8 mouse cellular contexts compared by ENCODE assay signal in genomic region chr1:184734067-184734830, GRCm38 (mm10). TPM values are rescaled to one million over a fixed set of nuclear protein-coding genes. Genes with fewer than 3 reads are reported as not detected.
DNase-seq lines count a peak whose midpoint lies in the region; ATAC-seq and TF ChIP-seq lines count a peak whose summit lies in the region.

No protein-coding gene starts in this region.

- H3K4me1 ChIP-seq in cerebellum, adult 2 months (ENCODE audit: control insufficient read depth, insufficient read depth, low read length): no peaks in the 10 kb centered on the region
- H3K4me1 ChIP-seq in heart, embryonic 14.5 days (ENCODE audit: control insufficient read depth in 2 of 2, insufficient read depth in 2 of 2, low read length in 2 of 2): peaks cover 2 to 29% of the 10 kb centered on the region in 2 experiments; a peak in 3 of 4 replicates
- H3K4me1 ChIP-seq in liver, embryonic 11.5 days (replicated peaks; ENCODE audit: control insufficient read depth, insufficient read depth, low read length): peaks cover 15% of the 10 kb centered on the region
- peaks cover 6% of the 10 kb centered on the region; the same call in 1 of the 2 replicates for H3K4me1 ChIP-seq in neural tube, embryonic 11.5 days (ENCODE audit: control insufficient read depth, insufficient read depth, low read length)

- DNase-seq in cerebellum, adult 2 months: peak; percentile 6 to 32
- no peak for DNase-seq in cerebellum, adult 9-10 months
- DNase-seq in CD4-positive, CD25-positive, alpha-beta regulatory T cell, adult 2 months (ENCODE audit: low read depth, low spot score): peak; percentile 35
- peak; percentile 63 for DNase-seq in liver, embryonic 11.5 days (ENCODE audit: low spot score)
- DNase-seq in neural tube, embryonic 11.5 days (ENCODE audit: low spot score): peak; percentile 53
- no peak for DNase-seq in layer of hippocampus, adult 8-10 months (ENCODE audit: low spot score in 2 of 2)
- no peak for DNase-seq in right cerebral cortex, postnatal 36 days (ENCODE audit: low spot score in 2 of 2)

- H3K27ac ChIP-seq in cerebellum, adult 2 months (ENCODE audit: insufficient read depth, low read length): no peak overlapping the region
- no peak overlapping the region for H3K27ac ChIP-seq in heart, embryonic 14.5 days (replicated peaks in 1 of 2; ENCODE audit: control insufficient read depth in 1 of 2, insufficient read depth in 1 of 2, low read depth in 2 of 2, low read length in 2 of 2)
- peak overlapping the region; percentile 46; the same call in 1 of the 2 replicates for H3K27ac ChIP-seq in liver, embryonic 11.5 days (ENCODE audit: low read depth, low read length)
- no peak overlapping the region for H3K27ac ChIP-seq in neural tube, embryonic 11.5 days (ENCODE audit: low read depth, low read length)

- TF ChIP-seq CTCF in cerebellum, adult 2 months (IDR thresholded peaks at IDR 0.05; ENCODE audit: borderline replicate concordance, insufficient read depth, low read depth, low read length): no peak

- H3K36me3 ChIP-seq in heart, embryonic 14.5 days (ENCODE audit: control insufficient read depth, insufficient read depth, low read length): no peaks in the 10 kb centered on the region
- H3K36me3 ChIP-seq in liver, embryonic 11.5 days (ENCODE audit: control insufficient read depth, insufficient read depth, low read length): no peaks in the 10 kb centered on the region
- H3K36me3 ChIP-seq in neural tube, embryonic 11.5 days (ENCODE audit: control insufficient read depth, insufficient read depth, low read length): no peaks in the 10 kb centered on the region

- no peak for ATAC-seq in heart, embryonic 14.5 days (ENCODE audit: insufficient number of reproducible peaks, insufficient read depth, low FRiP score, low read depth)
- ATAC-seq in liver, embryonic 11.5 days (replicated peaks; ENCODE audit: low FRiP score): no peak
- ATAC-seq in neural tube, embryonic 11.5 days (ENCODE audit: insufficient read depth, low FRiP score, low TSS enrichment): no peak

- H3K27me3 ChIP-seq in cerebellum, adult 2 months (ENCODE audit: control insufficient read depth, insufficient read depth, low read length): peaks cover 14% of the 10 kb centered on the region; the same call in 1 of the 2 replicates
- peaks cover 69% of the 10 kb centered on the region for H3K27me3 ChIP-seq in heart, embryonic 14.5 days (ENCODE audit: control insufficient read depth, insufficient read depth, low read length)
- H3K27me3 ChIP-seq in liver, embryonic 11.5 days (replicated peaks; ENCODE audit: control insufficient read depth, insufficient read depth, low read length): peaks cover 71% of the 10 kb centered on the region
- peaks cover 77% of the 10 kb centered on the region for H3K27me3 ChIP-seq in neural tube, embryonic 11.5 days (ENCODE audit: control insufficient read depth, insufficient read depth, low read length)

- peak overlapping the region; percentile 95 for H3K4me2 ChIP-seq in heart, embryonic 14.5 days (ENCODE audit: low read length)
- H3K4me2 ChIP-seq in liver, embryonic 11.5 days: peak overlapping the region; percentile 98
- H3K4me2 ChIP-seq in neural tube, embryonic 11.5 days (ENCODE audit: low read depth): no peak overlapping the region; the same call in 1 of the 2 replicates

- 3% methylated on average over 27 of the region's 27 CpGs for WGBS in cerebellum, adult 2 months
- WGBS in heart, embryonic 14.5 days: 1% methylated on average over 26 of the region's 27 CpGs
- WGBS in liver, embryonic 11.5 days: 1% methylated on average over 27 of the region's 27 CpGs
- WGBS in neural tube, embryonic 11.5 days: 0% methylated on average over 26 of the region's 27 CpGs

- no peak for TF ChIP-seq POLR2A in cerebellum, adult 2 months (IDR thresholded peaks at IDR 0.05; ENCODE audit: borderline replicate concordance, insufficient read depth, low read length)

- H3K9me3 ChIP-seq in heart, embryonic 14.5 days (ENCODE audit: control insufficient read depth, low read length): no peaks in the 10 kb centered on the region
- H3K9me3 ChIP-seq in liver, embryonic 11.5 days (ENCODE audit: control insufficient read depth, low read length): no peaks in the 10 kb centered on the region
- no peaks in the 10 kb centered on the region for H3K9me3 ChIP-seq in neural tube, embryonic 11.5 days (ENCODE audit: control insufficient read depth, low read length)

- no peak overlapping the region for H3K4me3 ChIP-seq in cerebellum, adult 2 months (replicated peaks; ENCODE audit: insufficient read depth, low read depth, low read length)
- peak overlapping the region in 1 of 2 experiments; percentile 20; a peak in 2 of 4 replicates for H3K4me3 ChIP-seq in heart, embryonic 14.5 days (ENCODE audit: control insufficient read depth in 1 of 2, insufficient read depth in 1 of 2, low read depth in 1 of 2, low read length in 2 of 2)
- H3K4me3 ChIP-seq in liver, embryonic 11.5 days (ENCODE audit: low read depth, low read length): peak overlapping the region; percentile 81
- H3K4me3 ChIP-seq in neural tube, embryonic 11.5 days (ENCODE audit: low read depth, low read length): no peak overlapping the region

- peak overlapping the region; percentile 30 for H3K9ac ChIP-seq in heart, embryonic 14.5 days (ENCODE audit: low read length)
- peak overlapping the region; percentile 13; the same call in 1 of the 2 replicates for H3K9ac ChIP-seq in liver, embryonic 11.5 days (ENCODE audit: low read depth, low read length)
- no peak overlapping the region for H3K9ac ChIP-seq in neural tube, embryonic 11.5 days (ENCODE audit: low read length)

RNA-seq across cellular contexts. Expression of gene Hlx, which starts 1.8 kb away (rescaled TPM):
- 0.60 and 1.1 TPM in 2 replicates for polyA plus RNA-seq in cerebellum, adult 2 months (2012; rRNA removed)
- 7.1 and 7.7 TPM in 2 replicates for polyA plus RNA-seq in heart, embryonic 14.5 days (2014; fragmentation: Nextera tagmentation; extraction: Ambion mirVana)
- polyA plus RNA-seq in liver, embryonic 11.5 days (2014; fragmentation: Nextera tagmentation; extraction: Ambion mirVana): 42.3 and 46.9 TPM in 2 replicates
- polyA plus RNA-seq in neural tube, embryonic 11.5 days (2014; fragmentation: Nextera tagmentation; extraction: Ambion mirVana): 9.3 and 12.4 TPM in 2 replicates
- total RNA-seq in layer of hippocampus, adult 8-10 months (2022): 1 to 10 TPM in 2 of 4 experiments, under 1 TPM in 2; 0.76 to 4.5 (median 1.9) TPM

Comparison
In these comparisons a context has a peak if more than half of its experiments do, and no peak if none do; other contexts are left out.
1. DNase-seq: peak in cerebellum, adult 2 months (2 of 2), CD4-positive, CD25-positive, alpha-beta regulatory T cell, adult 2 months (single experiment), liver, embryonic 11.5 days (single experiment) and neural tube, embryonic 11.5 days (single experiment); none in cerebellum, adult 9-10 months (single experiment), layer of hippocampus, adult 8-10 months (0 of 2) and right cerebral cortex, postnatal 36 days (0 of 2).